Mouse (Mus musculus): ENCODE results near the gene Crb2. TPM values are rescaled to one million over a fixed set of nuclear protein-coding genes. Genes with fewer than 3 reads are reported as not detected.

Crb2 gene
- total and polyA plus RNA-seq, 3 experiments, result 0.07 to 0.13 TPM; not detected in 1

- H3K4me3 ChIP-seq (replicated peaks in 1 of 3; ENCODE audit: low read depth in 2 of 3, low read length in 2 of 3, poor library complexity in 1 of 3), result no peak overlapping the region
- DNase-seq (ENCODE audit: extremely low read depth), result no peak
- no peak for TF ChIP-seq ZNF384 (IDR thresholded peaks at IDR 0.05; ENCODE audit: low read depth, low read length)
- TF ChIP-seq PAX5 (IDR thresholded peaks at IDR 0.05; ENCODE audit: low read length), result no peak
- no peak for TF ChIP-seq MAZ (IDR thresholded peaks at IDR 0.05; ENCODE audit: low read depth, low read length)
- no peak for TF ChIP-seq EP300 (IDR thresholded peaks at IDR 0.05; ENCODE audit: low read length)
- TF ChIP-seq CTCF (conservative IDR thresholded peaks at IDR 0.05 in 1 of 2, IDR thresholded peaks at IDR 0.05 in 1 of 2; ENCODE audit: low read depth in 2 of 2, low read length in 2 of 2), result no peak
- TF ChIP-seq SIN3A (IDR thresholded peaks at IDR 0.05; ENCODE audit: low read length), result no peak
- no peak for TF ChIP-seq HCFC1 (IDR thresholded peaks at IDR 0.05; ENCODE audit: low read depth, low read length)
- TF ChIP-seq UBTF (IDR thresholded peaks at IDR 0.05; ENCODE audit: low read depth, low read length), result no peak
- TF ChIP-seq MAFK (IDR thresholded peaks at IDR 0.05; ENCODE audit: insufficient replicate concordance, low read length), result no peak
- no peak for TF ChIP-seq CHD1 (IDR thresholded peaks at IDR 0.05; ENCODE audit: low read depth, low read length)
- TF ChIP-seq BHLHE40 (IDR thresholded peaks at IDR 0.05; ENCODE audit: low read depth, low read length), result no peak
- TF ChIP-seq JUN (IDR thresholded peaks at IDR 0.05; ENCODE audit: insufficient read depth, low read depth, low read length), result no peak
- TF ChIP-seq MYC (IDR thresholded peaks at IDR 0.05; ENCODE audit: low read depth, low read length), result no peak
- no peak for TF ChIP-seq ZC3H11A (IDR thresholded peaks at IDR 0.05; ENCODE audit: low read depth, low read length)
- TF ChIP-seq MAX (IDR thresholded peaks at IDR 0.05; ENCODE audit: low read length), result no peak
- TF ChIP-seq POLR2AphosphoS2 (IDR thresholded peaks at IDR 0.05; ENCODE audit: low read depth, low read length), result no peak
- no peak for TF ChIP-seq ZMIZ1 (IDR thresholded peaks at IDR 0.05; ENCODE audit: low read depth, low read length)
- no peak for TF ChIP-seq JUND (conservative IDR thresholded peaks at IDR 0.05; ENCODE audit: low read depth, low read length)
- H3K9me3 ChIP-seq (replicated peaks; ENCODE audit: low read length), result no peaks in the 10 kb centered on the region
- H3K27me3 ChIP-seq (replicated peaks), result no peaks in the 10 kb centered on the region
- H3K9ac ChIP-seq (ENCODE audit: insufficient read depth, low read depth), result no peak overlapping the region
- H3K79me2 ChIP-seq (replicated peaks; ENCODE audit: control insufficient read depth, extremely low read depth, insufficient read depth, poor library complexity, severe bottlenecking), result no peaks in the 10 kb centered on the region
- in situ Hi-C loops (cut with MboI; ENCODE audit: low pct_ligation_motif_present, low pct_unique_long_range_greater_than_20kb, low sequenced_read_pairs) (no loop called here), dilution Hi-C loops (cut with MboI; ENCODE audit: extremely low pct_ligation_motif_present, extremely low pct_unique_long_range_greater_than_20kb, low sequenced_read_pairs) (no loop called here)
- no peaks in the 10 kb centered on the region for H3K36me3 ChIP-seq (replicated peaks in 1 of 2; ENCODE audit: control insufficient read depth in 1 of 2, insufficient read depth in 1 of 2, low read length in 1 of 2)
- no peak overlapping the region for H3K4me2 ChIP-seq (ENCODE audit: insufficient read depth, low read depth, poor library complexity, severe bottlenecking)
- H3K4me1 ChIP-seq (ENCODE audit: control insufficient read depth in 1 of 2, insufficient read depth in 2 of 2), result peaks cover 0 to 15% of the 10 kb centered on the region in 2 experiments; a peak in 2 of 4 replicates
- H3K27ac ChIP-seq (ENCODE audit: insufficient read depth, low read depth), result no peak overlapping the region
Observed at GRCm38 (mm10) chr2:37746293-37747049, 29.6 kb upstream of the Crb2 start.

GRCm38 (mm10) chr2:37747909-37748308 is 28.1 kb upstream of the Crb2 start:
- no peak overlapping the region for H3K9ac ChIP-seq (ENCODE audit: insufficient read depth, low read depth)
- H3K27me3 ChIP-seq (replicated peaks), result no peaks in the 10 kb centered on the region
- H3K4me3 ChIP-seq (replicated peaks in 1 of 3; ENCODE audit: low read depth in 2 of 3, low read length in 2 of 3, poor library complexity in 1 of 3), result no peak overlapping the region
- DNase-seq (ENCODE audit: extremely low read depth), result no peak
- in situ Hi-C loops (cut with MboI; ENCODE audit: low pct_ligation_motif_present, low pct_unique_long_range_greater_than_20kb, low sequenced_read_pairs) (no loop called here), dilution Hi-C loops (cut with MboI; ENCODE audit: extremely low pct_ligation_motif_present, extremely low pct_unique_long_range_greater_than_20kb, low sequenced_read_pairs) (no loop called here)
- H3K4me1 ChIP-seq (ENCODE audit: control insufficient read depth in 1 of 2, insufficient read depth in 2 of 2), result peaks cover 5 to 22% of the 10 kb centered on the region in 2 experiments; a peak in 2 of 4 replicates
- H3K9me3 ChIP-seq (replicated peaks; ENCODE audit: low read length), result no peaks in the 10 kb centered on the region
- no peaks in the 10 kb centered on the region for H3K36me3 ChIP-seq (replicated peaks in 1 of 2; ENCODE audit: control insufficient read depth in 1 of 2, insufficient read depth in 1 of 2, low read length in 1 of 2)
- no peak overlapping the region for H3K27ac ChIP-seq (ENCODE audit: insufficient read depth, low read depth)
- H3K79me2 ChIP-seq (replicated peaks; ENCODE audit: control insufficient read depth, extremely low read depth, insufficient read depth, poor library complexity, severe bottlenecking), result no peaks in the 10 kb centered on the region
- H3K4me2 ChIP-seq (ENCODE audit: insufficient read depth, low read depth, poor library complexity, severe bottlenecking), result no peak overlapping the region
- TF ChIP-seq ZKSCAN1 (IDR thresholded peaks at IDR 0.05; ENCODE audit: borderline replicate concordance, low read depth, low read length) (no peak), EP300 (IDR thresholded peaks at IDR 0.05; ENCODE audit: low read length) (no peak), GABPA (IDR thresholded peaks at IDR 0.05; ENCODE audit: insufficient replicate concordance, low read depth, low read length) (no peak), USF1 (IDR thresholded peaks at IDR 0.05; ENCODE audit: low read depth, low read length) (no peak), IRF4 (IDR thresholded peaks at IDR 0.05; ENCODE audit: low read depth, low read length) (no peak), NRF1 (IDR thresholded peaks at IDR 0.05; ENCODE audit: low read depth, low read length) (no peak), TCF12 (IDR thresholded peaks at IDR 0.05; ENCODE audit: low read depth, low read length) (no peak), MAX (IDR thresholded peaks at IDR 0.05; ENCODE audit: low read length) (no peak), ZNF384 (IDR thresholded peaks at IDR 0.05; ENCODE audit: low read depth, low read length) (no peak), RCOR1 (conservative IDR thresholded peaks at IDR 0.05; ENCODE audit: low read depth, low read length) (no peak), E2F4 (IDR thresholded peaks at IDR 0.05; ENCODE audit: insufficient replicate concordance, low read depth, low read length) (no peak), MEF2A (IDR thresholded peaks at IDR 0.05; ENCODE audit: borderline replicate concordance, low read depth, low read length) (no peak), SIN3A (IDR thresholded peaks at IDR 0.05; ENCODE audit: low read length) (no peak), CHD1 (IDR thresholded peaks at IDR 0.05; ENCODE audit: low read depth, low read length) (no peak), USF2 (conservative IDR thresholded peaks at IDR 0.05; ENCODE audit: low read depth, low read length) (no peak)

All from CH12.LX (cell line).